Mouse (Mus musculus) thymus, postnatal 10 days (tissue): ENCODE measurements around the gene Cav2.

ENCODE experiments used
- DNase-seq, 2 experiments: peaks; one replicate each; pipeline ENCODE4 v3.0.0; 2021; ENCODE audit warnings: low spot score in 2 of 2

Cav2 gene

GRCm38 (mm10) chr6:17309260-17309659, 28.3 kb downstream of the Cav2 start:
- DNase-seq = no peak

GRCm38 (mm10) chr6:17314241-17314640, 33.3 kb downstream of the Cav2 start:
- DNase-seq = no peak

- DNase-seq = no peak
Observed at GRCm38 (mm10) chr6:17314659-17315616, 34.0 kb downstream of the Cav2 start.

GRCm38 (mm10) chr6:17316294-17317166, 35.5 kb downstream of the Cav2 start:
- no peak for DNase-seq

- DNase-seq = no peak
Observed at GRCm38 (mm10) chr6:17317167-17317524, 36.2 kb downstream of the Cav2 start.

GRCm38 (mm10) chr6:17317944-17318343, 37.0 kb downstream of the Cav2 start:
- DNase-seq = no peak

- DNase-seq = no peak
Observed at GRCm38 (mm10) chr6:17321976-17322375, 41.0 kb downstream of the Cav2 start.

- no peak for DNase-seq
Observed at GRCm38 (mm10) chr6:17327216-17327615, 46.2 kb downstream of the Cav2 start.

GRCm38 (mm10) chr6:17329801-17330200, 48.8 kb downstream of the Cav2 start:
- DNase-seq = no peak

- no peak for DNase-seq
Observed at GRCm38 (mm10) chr6:17337724-17338123, 56.7 kb downstream of the Cav2 start.
